Mouse (Mus musculus): ENCODE measurements at regions not wholly inside any gene's neighbourhood (a gene's known extent, or its start where the extent isn't known, plus 50 kb on each side); places are given as distances from the start of the nearest gene placed in this dataset.

DNA sequence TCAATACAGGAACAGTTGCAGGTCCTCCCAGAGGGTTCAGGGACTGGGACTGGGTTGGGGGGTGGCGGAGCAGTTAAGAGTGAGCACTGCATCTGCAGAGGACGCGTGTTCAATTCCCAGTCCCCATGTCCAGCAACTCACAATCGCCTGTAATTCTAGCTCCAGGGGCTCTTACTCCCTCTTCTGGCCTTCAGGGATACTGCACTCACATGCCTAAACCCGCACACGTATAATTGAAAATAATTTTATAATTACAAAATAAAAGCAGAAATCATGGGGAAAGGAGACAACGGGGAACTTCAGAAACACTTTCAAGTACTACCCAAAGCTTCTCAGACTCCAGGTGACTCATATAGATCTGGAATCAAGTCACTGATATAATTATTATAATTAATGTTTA lies 448.8 kb downstream of the Zfp536 start:
- Histone ChIP-seq H3K4me2 (ENCODE audit: low read length) (no peak overlapping the region), H3K36me3 (ENCODE audit: control insufficient read depth, insufficient read depth, low read length) (no peaks in the 10 kb centered on the region), H3K4me1 (replicated peaks; ENCODE audit: control insufficient read depth, insufficient read depth, low read length) (no peaks in the 10 kb centered on the region; the same call in 1 of the 2 replicates), H3K27me3 (replicated peaks; ENCODE audit: control insufficient read depth, insufficient read depth, low read length) (no peaks in the 10 kb centered on the region), H3K9ac (ENCODE audit: low read length) (no peak overlapping the region), H3K4me3 (ENCODE audit: low read depth, low read length) (no peak overlapping the region), H3K9me3 (ENCODE audit: control insufficient read depth, low read length) (no peaks in the 10 kb centered on the region), H3K27ac (ENCODE audit: low read depth) (no peak overlapping the region)
- 90% methylated on average over 7 of the region's 7 CpGs for WGBS
- DNase-seq (ENCODE audit: low spot score), result no peak
- no peak for ATAC-seq (replicated peaks; ENCODE audit: low FRiP score, low TSS enrichment, low read depth)

GRCm38 (mm10) chr7:37333451-37333850 lies 440.0 kb downstream of the Zfp536 start:
- Histone ChIP-seq H3K4me3 (ENCODE audit: low read depth, low read length) (no peak overlapping the region), H3K27me3 (replicated peaks; ENCODE audit: control insufficient read depth, insufficient read depth, low read length) (peaks cover 6% of the 10 kb centered on the region; the same call in 1 of the 2 replicates), H3K9ac (ENCODE audit: low read length) (no peak overlapping the region), H3K4me2 (ENCODE audit: low read length) (no peak overlapping the region), H3K27ac (ENCODE audit: low read depth) (no peak overlapping the region), H3K4me1 (replicated peaks; ENCODE audit: control insufficient read depth, insufficient read depth, low read length) (peaks cover 23% of the 10 kb centered on the region), H3K9me3 (ENCODE audit: control insufficient read depth, low read length) (no peaks in the 10 kb centered on the region), H3K36me3 (ENCODE audit: control insufficient read depth, insufficient read depth, low read length) (no peaks in the 10 kb centered on the region)
- WGBS, result 65% methylated on average over 16 of the region's 16 CpGs
- ATAC-seq (replicated peaks; ENCODE audit: low FRiP score, low TSS enrichment, low read depth) (no peak), DNase-seq (ENCODE audit: low spot score) (no peak)

DNA sequence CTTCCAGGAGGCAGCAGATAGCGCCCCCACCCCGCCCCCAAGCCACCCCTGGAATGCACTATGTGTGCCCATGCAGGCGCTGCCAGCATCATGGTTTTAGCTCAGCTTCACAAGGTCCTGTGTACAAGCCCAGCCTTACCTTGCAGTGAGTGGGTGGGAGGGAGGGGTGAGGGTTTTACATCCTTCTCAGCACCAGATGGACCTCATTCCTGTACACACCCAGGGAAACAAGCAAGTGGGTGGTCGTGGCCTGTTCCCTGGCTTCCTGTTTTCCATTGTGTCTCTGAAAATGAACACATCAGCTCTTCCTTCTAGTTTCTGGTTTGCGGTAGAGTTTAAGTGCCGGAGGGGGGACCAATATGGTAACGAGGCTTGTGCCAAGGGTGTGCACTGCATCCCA lies 438.2 kb downstream of the Zfp536 start:
- 55% methylated on average over 7 of the region's 7 CpGs for WGBS

GRCm38 (mm10) chr7:37336171-37336850 lies 437.1 kb downstream of the Zfp536 start:
- peaks cover 23% of the 10 kb centered on the region for H3K4me1 ChIP-seq (replicated peaks; ENCODE audit: control insufficient read depth, insufficient read depth, low read length)
- peak overlapping the region; percentile 70 for H3K4me2 ChIP-seq (ENCODE audit: low read length)
- DNase-seq (ENCODE audit: low spot score) (no peak), ATAC-seq (replicated peaks; ENCODE audit: low FRiP score, low TSS enrichment, low read depth) (no peak)
- H3K9me3 ChIP-seq (ENCODE audit: control insufficient read depth, low read length), result no peaks in the 10 kb centered on the region
- no peaks in the 10 kb centered on the region for H3K36me3 ChIP-seq (ENCODE audit: control insufficient read depth, insufficient read depth, low read length)
- peak overlapping the region; percentile 35 for H3K4me3 ChIP-seq (ENCODE audit: low read depth, low read length)
- H3K27me3 ChIP-seq (replicated peaks; ENCODE audit: control insufficient read depth, insufficient read depth, low read length), result peaks cover 6% of the 10 kb centered on the region; the same call in 1 of the 2 replicates
- peak overlapping the region; percentile 25 for H3K9ac ChIP-seq (ENCODE audit: low read length)
- 23% methylated on average over 12 of the region's 12 CpGs for WGBS
- peak overlapping the region; percentile 65; the same call in 1 of the 2 replicates for H3K27ac ChIP-seq (ENCODE audit: low read depth)

More for the DNA sequence above, 438.2 kb downstream of the Zfp536 start:
- Histone ChIP-seq H3K4me1 (replicated peaks; ENCODE audit: control insufficient read depth, insufficient read depth, low read length) (peaks cover 23% of the 10 kb centered on the region), H3K4me3 (ENCODE audit: low read depth, low read length) (no peak overlapping the region), H3K36me3 (ENCODE audit: control insufficient read depth, insufficient read depth, low read length) (no peaks in the 10 kb centered on the region), H3K4me2 (ENCODE audit: low read length) (no peak overlapping the region), H3K27ac (ENCODE audit: low read depth) (no peak overlapping the region), H3K9ac (ENCODE audit: low read length) (no peak overlapping the region), H3K9me3 (ENCODE audit: control insufficient read depth, low read length) (no peaks in the 10 kb centered on the region), H3K27me3 (replicated peaks; ENCODE audit: control insufficient read depth, insufficient read depth, low read length) (peaks cover 6% of the 10 kb centered on the region; the same call in 1 of the 2 replicates)
- DNase-seq (ENCODE audit: low spot score) (no peak), ATAC-seq (replicated peaks; ENCODE audit: low FRiP score, low TSS enrichment, low read depth) (no peak)

GRCm38 (mm10) chr7:37336851-37337531 lies 436.4 kb downstream of the Zfp536 start:
- no peaks in the 10 kb centered on the region for H3K36me3 ChIP-seq (ENCODE audit: control insufficient read depth, insufficient read depth, low read length)
- ATAC-seq (replicated peaks; ENCODE audit: low FRiP score, low TSS enrichment, low read depth), result no peak
- DNase-seq (ENCODE audit: low spot score), result peak; percentile 68
- H3K9me3 ChIP-seq (ENCODE audit: control insufficient read depth, low read length), result no peaks in the 10 kb centered on the region
- peaks cover 23% of the 10 kb centered on the region for H3K4me1 ChIP-seq (replicated peaks; ENCODE audit: control insufficient read depth, insufficient read depth, low read length)
- H3K27me3 ChIP-seq (replicated peaks; ENCODE audit: control insufficient read depth, insufficient read depth, low read length), result peaks cover 6% of the 10 kb centered on the region; the same call in 1 of the 2 replicates
- H3K9ac ChIP-seq (ENCODE audit: low read length), result peak overlapping the region; percentile 25
- H3K4me2 ChIP-seq (ENCODE audit: low read length), result peak overlapping the region; percentile 70
- H3K4me3 ChIP-seq (ENCODE audit: low read depth, low read length), result peak overlapping the region; percentile 35
- peak overlapping the region; percentile 65; the same call in 1 of the 2 replicates for H3K27ac ChIP-seq (ENCODE audit: low read depth)
- 9% methylated on average over 28 of the region's 28 CpGs for WGBS

DNA sequence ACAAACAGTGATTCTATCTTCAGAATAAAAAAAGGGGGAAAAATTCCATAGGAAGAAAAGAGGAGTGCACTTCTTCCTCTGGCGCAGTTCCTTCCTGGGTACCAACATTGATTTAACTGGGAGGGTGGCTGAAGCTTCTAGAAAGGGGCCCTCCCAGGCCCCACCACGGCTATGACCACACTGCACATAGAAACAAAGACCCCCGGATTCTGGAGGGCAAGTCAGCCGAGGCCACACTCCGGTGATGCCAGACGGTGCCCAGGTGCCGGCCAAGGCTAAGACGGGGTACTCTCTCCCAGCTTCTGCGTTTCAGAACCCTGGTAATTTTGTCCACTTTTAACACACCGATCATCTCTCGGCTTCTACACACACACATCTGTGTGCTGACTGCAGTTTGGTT lies 435.8 kb downstream of the Zfp536 start:
- H3K9me3 ChIP-seq (ENCODE audit: control insufficient read depth, low read length), result no peaks in the 10 kb centered on the region
- peaks cover 6% of the 10 kb centered on the region; the same call in 1 of the 2 replicates for H3K27me3 ChIP-seq (replicated peaks; ENCODE audit: control insufficient read depth, insufficient read depth, low read length)
- H3K9ac ChIP-seq (ENCODE audit: low read length), result no peak overlapping the region
- WGBS, result 41% methylated on average over 11 of the region's 11 CpGs
- no peaks in the 10 kb centered on the region for H3K36me3 ChIP-seq (ENCODE audit: control insufficient read depth, insufficient read depth, low read length)
- DNase-seq (ENCODE audit: low spot score), result no peak
- H3K4me2 ChIP-seq (ENCODE audit: low read length), result peak overlapping the region; percentile 70
- 0 out of 2 replicates have a peak overlapping the region, but pooled peaks have one; percentile 65 for H3K27ac ChIP-seq (ENCODE audit: low read depth)
- ATAC-seq (replicated peaks; ENCODE audit: low FRiP score, low TSS enrichment, low read depth), result no peak
- H3K4me3 ChIP-seq (ENCODE audit: low read depth, low read length), result no peak overlapping the region
- H3K4me1 ChIP-seq (replicated peaks; ENCODE audit: control insufficient read depth, insufficient read depth, low read length), result peaks cover 29% of the 10 kb centered on the region

DNA sequence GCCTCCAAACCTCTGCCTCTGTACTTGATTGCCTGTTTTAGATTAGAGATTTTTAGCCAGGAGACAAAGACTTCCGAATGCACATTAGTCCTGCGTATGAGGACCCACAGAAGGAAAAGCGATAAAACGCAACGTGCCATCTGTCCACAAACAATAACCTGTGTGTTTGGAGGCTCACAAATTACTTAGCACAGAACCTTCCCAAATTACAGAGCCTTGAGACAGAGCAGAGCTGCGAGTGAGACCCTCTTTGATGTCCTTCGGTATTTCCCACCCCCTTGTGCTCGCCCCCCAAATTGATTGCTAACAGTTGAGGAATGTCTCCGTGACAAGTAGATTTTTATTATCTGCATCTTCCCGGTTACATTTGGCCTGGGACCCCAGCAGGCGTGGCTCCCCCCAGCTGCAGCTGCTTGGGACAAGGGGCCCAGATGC lies 435.4 kb downstream of the Zfp536 start:
- Histone ChIP-seq H3K4me3 (ENCODE audit: low read depth, low read length) (no peak overlapping the region), H3K9me3 (ENCODE audit: control insufficient read depth, low read length) (no peaks in the 10 kb centered on the region), H3K27ac (ENCODE audit: low read depth) (no peak overlapping the region), H3K9ac (ENCODE audit: low read length) (no peak overlapping the region), H3K4me2 (ENCODE audit: low read length) (peak overlapping the region; percentile 70), H3K27me3 (replicated peaks; ENCODE audit: control insufficient read depth, insufficient read depth, low read length) (peaks cover 6% of the 10 kb centered on the region; the same call in 1 of the 2 replicates), H3K4me1 (replicated peaks; ENCODE audit: control insufficient read depth, insufficient read depth, low read length) (peaks cover 34% of the 10 kb centered on the region), H3K36me3 (ENCODE audit: control insufficient read depth, insufficient read depth, low read length) (no peaks in the 10 kb centered on the region)
- WGBS, result 14% methylated on average over 11 of the region's 11 CpGs
- ATAC-seq (replicated peaks; ENCODE audit: low FRiP score, low TSS enrichment, low read depth) (no peak), DNase-seq (ENCODE audit: low spot score) (no peak)

- Histone ChIP-seq H3K9me3 (ENCODE audit: control insufficient read depth, low read length) (no peaks in the 10 kb centered on the region), H3K27me3 (replicated peaks; ENCODE audit: control insufficient read depth, insufficient read depth, low read length) (no peaks in the 10 kb centered on the region), H3K27ac (ENCODE audit: low read depth) (no peak overlapping the region), H3K4me2 (ENCODE audit: low read length) (peak overlapping the region; percentile 68), H3K36me3 (ENCODE audit: control insufficient read depth, insufficient read depth, low read length) (no peaks in the 10 kb centered on the region), H3K4me1 (replicated peaks; ENCODE audit: control insufficient read depth, insufficient read depth, low read length) (peaks cover 26% of the 10 kb centered on the region), H3K4me3 (ENCODE audit: low read depth, low read length) (peak overlapping the region; percentile 28; the same call in 1 of the 2 replicates), H3K9ac (ENCODE audit: low read length) (peak overlapping the region; percentile 34; the same call in 1 of the 2 replicates)
- 16% methylated on average over 11 of the region's 11 CpGs for WGBS
- ATAC-seq (replicated peaks; ENCODE audit: low FRiP score, low TSS enrichment, low read depth), result no peak
- DNase-seq (ENCODE audit: low spot score), result no peak
Measured at GRCm38 (mm10) chr7:37342613-37343012, 430.8 kb downstream of the Zfp536 start.
